Mouse (Mus musculus) lung, postnatal 4 days (tissue): ENCODE results near the gene Thbs2.

Experiments
- DNase-seq, 2 experiments: peaks; one replicate each; pipeline ENCODE4 v3.0.0; 2021

Gene Thbs2

GRCm38 (mm10) chr17:14693048-14693993, 714 bp downstream of the Thbs2 start:
- no peak for DNase-seq

DNA sequence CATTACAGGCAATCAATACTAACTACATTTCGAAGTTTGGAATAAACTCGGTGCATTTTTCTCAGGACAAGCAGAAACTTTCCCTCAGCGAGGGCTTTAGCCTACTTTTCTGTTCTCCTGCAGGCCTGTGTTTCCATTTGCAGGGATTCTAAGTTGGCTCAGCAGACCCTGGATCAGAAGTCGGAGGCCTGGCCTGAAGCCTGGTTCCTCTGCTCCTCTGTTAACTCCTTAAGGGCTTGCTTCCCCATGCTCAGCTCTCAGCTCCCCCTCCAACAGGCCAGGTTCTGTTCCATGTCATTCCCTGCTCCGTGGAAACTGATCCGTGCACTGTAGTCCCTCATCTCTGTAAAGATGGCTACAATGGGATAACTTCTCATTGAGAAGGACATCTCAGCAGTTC, 2.1 kb downstream of the Thbs2 start:
- DNase-seq = no peak

- DNase-seq = no peak
These were observed 2.8 kb downstream of the Thbs2 start for GRCm38 (mm10) chr17:14691197-14691596.

DNA sequence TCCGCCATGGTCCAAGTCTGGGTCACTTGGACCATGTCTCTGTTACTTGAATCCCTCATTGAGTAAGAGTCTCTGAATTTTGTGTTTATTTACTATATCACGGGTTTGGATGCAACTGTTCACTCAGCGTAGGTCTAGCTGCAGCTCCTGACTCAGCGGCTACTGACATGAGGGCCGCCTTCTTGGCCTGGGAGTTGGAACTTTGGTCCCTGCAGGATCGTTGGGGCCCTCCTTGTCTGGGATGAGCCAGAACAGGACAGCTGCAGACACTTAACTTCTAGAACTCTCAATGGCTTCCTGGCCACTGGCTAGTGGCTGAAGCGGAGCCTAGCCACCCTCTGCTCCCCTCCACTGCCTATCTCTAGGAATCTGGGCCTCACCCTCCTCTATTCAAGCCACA, 11.2 kb downstream of the Thbs2 start:
- DNase-seq = no peak

DNA sequence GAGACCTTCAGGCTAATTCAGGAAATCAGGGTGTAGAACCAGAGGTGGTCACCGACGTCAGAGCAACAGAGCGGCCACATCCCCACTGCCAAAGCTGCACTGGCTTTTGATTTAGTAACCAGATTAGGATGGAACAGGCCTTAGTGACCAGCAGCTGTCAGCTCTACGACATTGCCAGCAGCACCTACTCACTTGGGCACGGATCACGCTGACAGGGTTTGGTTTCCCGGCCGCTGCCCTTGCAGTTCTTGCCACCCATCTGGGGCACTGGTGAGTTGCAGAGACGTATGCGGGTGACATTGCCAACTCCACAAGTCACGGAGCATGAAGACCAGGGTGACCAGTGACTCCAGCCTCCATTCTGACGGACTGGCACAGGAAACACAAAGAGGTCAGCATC, 13.0 kb downstream of the Thbs2 start:
- no peak for DNase-seq

- no peak for DNase-seq
These were observed 16.8 kb downstream of the Thbs2 start for GRCm38 (mm10) chr17:14677198-14677597.

- no peak for DNase-seq
These were observed 18.5 kb downstream of the Thbs2 start for GRCm38 (mm10) chr17:14675517-14675916.

GRCm38 (mm10) chr17:14672402-14672801, 21.6 kb downstream of the Thbs2 start:
- peak; percentile 54 to 74 for DNase-seq

GRCm38 (mm10) chr17:14667225-14667624, 26.8 kb downstream of the Thbs2 start:
- no peak for DNase-seq

DNA sequence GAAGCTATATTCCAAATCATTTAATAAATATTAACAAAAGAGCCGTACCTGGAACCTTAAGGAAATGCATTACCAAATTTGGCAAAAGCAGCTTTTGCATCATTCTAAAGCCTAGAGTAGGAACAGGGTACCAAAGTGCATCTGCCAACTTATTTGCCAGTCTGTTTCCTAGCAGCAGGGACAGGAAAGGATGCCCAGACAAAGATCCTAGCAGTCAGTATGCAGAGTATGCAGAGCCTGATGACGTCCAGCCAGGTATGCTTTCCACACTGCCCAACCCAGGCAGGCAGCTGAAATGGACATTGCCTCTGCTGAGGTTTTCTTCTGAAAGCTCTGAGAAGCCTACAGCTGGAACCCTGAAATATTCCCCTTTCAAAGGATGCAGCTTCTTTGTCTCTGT, 27.6 kb downstream of the Thbs2 start:
- DNase-seq = no peak

- no peak for DNase-seq
These were observed 30.7 kb downstream of the Thbs2 start for GRCm38 (mm10) chr17:14663366-14663765.

- no peak for DNase-seq
These were observed 31.6 kb downstream of the Thbs2 start for GRCm38 (mm10) chr17:14662409-14662808.

- DNase-seq = no peak
These were observed 34.3 kb downstream of the Thbs2 start for GRCm38 (mm10) chr17:14659746-14660145.

GRCm38 (mm10) chr17:14658123-14658522, 35.9 kb downstream of the Thbs2 start:
- no peak for DNase-seq

DNA sequence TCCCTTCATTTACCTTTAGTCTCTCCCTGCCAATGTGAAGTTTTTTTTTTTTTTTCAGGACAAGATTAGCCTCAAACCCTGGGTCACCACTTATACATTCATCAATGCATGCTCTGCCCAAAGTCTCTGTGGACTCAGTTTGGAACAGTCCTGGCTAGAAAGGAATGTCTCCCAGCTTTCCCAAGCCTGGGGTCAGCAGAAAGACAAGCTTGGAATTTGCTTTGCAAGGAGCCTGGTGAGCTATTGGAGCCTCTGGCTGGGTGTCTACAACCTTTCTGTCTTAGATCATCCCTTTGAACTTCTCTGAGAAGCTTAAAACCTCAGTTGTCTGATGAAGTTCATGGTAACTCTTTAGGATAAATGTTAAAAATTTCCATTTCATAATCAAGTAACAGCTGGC, 36.9 kb downstream of the Thbs2 start:
- no peak for DNase-seq

GRCm38 (mm10) chr17:14654981-14655380, 39.1 kb downstream of the Thbs2 start:
- DNase-seq = peak; percentile 16 to 27

DNA sequence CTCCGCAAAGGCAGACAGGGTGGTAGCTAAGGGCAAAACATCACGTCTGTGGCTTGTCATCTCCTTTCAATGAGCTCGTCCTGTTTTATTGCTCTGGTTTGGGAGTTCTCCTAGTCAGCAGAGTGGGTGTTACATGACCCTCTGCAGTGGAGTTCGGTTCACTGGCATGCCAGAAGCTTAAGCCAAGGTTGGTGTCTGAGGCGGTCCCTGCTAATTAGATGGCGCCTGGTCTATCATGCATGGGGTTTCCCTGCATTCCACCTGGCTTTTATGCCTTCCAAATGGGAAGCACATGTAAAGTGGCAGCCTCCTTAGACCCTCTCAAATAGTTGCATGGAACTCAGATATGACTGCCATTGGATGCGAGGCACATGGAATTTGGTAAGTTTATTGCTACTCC, 42.0 kb downstream of the Thbs2 start:
- DNase-seq = no peak

DNA sequence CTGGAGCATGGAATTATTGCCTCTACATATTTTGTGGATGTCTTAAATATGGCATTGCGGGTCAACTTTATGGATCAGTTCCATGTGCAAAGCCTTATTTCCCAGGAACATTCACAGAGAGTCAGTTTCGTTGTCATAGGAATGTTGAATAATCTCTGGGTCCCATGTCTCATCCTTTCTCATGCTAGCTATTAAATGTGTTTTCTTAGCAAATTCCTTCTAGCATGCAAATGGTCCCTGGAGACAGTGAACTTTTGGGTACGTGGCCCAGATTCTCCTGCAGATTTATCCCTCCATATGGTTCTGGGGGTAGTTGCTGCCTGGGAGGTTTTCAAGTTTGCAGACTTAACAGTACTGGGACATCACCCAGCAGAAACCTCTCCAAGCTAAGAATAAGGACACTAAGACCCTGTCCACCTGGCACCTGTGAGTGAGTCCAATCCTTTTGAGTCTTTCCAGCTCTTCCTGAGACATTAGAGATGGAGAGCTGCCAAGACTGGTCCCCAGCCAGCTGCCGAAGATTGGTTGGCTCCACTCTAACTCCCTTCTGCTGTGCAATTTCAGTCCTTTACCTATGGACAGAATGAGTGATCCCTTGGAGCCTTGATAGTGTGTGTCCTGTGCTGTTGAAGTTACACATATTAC, 45.9 kb downstream of the Thbs2 start:
- DNase-seq = no peak

DNA sequence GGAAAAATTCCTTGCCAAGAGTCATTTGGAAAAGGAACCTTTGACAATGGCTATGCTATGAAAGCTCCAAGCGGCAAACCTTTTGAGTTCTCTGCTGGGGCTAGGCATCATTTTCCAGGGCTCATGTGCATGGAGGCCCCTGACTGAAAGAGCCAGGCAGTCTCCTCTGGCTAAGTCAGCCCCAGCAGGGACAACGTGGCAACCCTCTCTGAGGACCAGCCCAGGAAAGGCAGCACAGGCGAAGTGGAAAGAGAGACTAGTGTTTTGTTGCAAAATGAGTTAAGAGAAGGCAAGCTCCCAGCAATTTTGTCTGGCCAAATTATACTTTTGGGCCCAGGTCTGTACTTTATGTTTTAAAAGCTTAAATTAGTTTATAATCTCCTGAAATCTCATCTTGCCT, 50.0 kb downstream of the Thbs2 start:
- no peak for DNase-seq

GRCm38 (mm10) chr17:14640351-14641115, 53.5 kb downstream of the Thbs2 start:
- DNase-seq = peak; percentile 78 to 92

GRCm38 (mm10) chr17:14635546-14636323, 58.3 kb downstream of the Thbs2 start:
- DNase-seq = no peak

GRCm38 (mm10) chr17:14628901-14629300, 65.1 kb downstream of the Thbs2 start:
- DNase-seq = no peak
